Mouse (Mus musculus) midbrain, embryonic 11.5 days (tissue): ENCODE data around the gene Hist1h2bg. TPM values are rescaled to one million over a fixed set of nuclear protein-coding genes. Genes with fewer than 3 reads are reported as not detected.
A peak's percentile ranks its signal among the peaks of the same experiment; 100 is the strongest.
"Not testable (repeated sequence)": the region's sequence is repeated elsewhere in the genome, so short reads cannot be mapped to it uniquely, and the experiment has no call there.

Experiments
- ATAC-seq: fragments of 200-750 bp; cut with Nextera tagmentation; 2 replicates; pipeline ENCODE4 v1.8.0; 2017; ENCODE audit warnings: moderate TSS enrichment, moderate library complexity; ENCODE audit not compliant: low FRiP score
- DNase-seq: peaks from one replicate; pipeline ENCODE4 v3.0.0; 2015; ENCODE audit warnings: low spot score; ENCODE audit errors: missing footprints
- H3K27ac ChIP-seq: fragments of 300-500 bp; sonication (generic); 2 replicates; pipeline ENCODE4 v1.5.1; 2014; ENCODE audit warnings: low read depth, low read length
- H3K27me3 ChIP-seq: fragments of 300-500 bp; sonication (generic); 2 replicates; pipeline ENCODE4 v1.6.1; 2014; ENCODE audit warnings: mild to moderate bottlenecking, low read length, moderate library complexity, mixed read lengths; ENCODE audit not compliant: control insufficient read depth, insufficient read depth
- H3K36me3 ChIP-seq: fragments of 300-500 bp; sonication (generic); 2 replicates; pipeline ENCODE4 v1.6.1; 2014; ENCODE audit warnings: mild to moderate bottlenecking, low read length, moderate library complexity, mixed read lengths; ENCODE audit not compliant: control insufficient read depth, insufficient read depth
- H3K4me1 ChIP-seq: fragments of 300-500 bp; sonication (generic); 2 replicates; pipeline ENCODE4 v1.6.1; 2014; ENCODE audit warnings: low read length; ENCODE audit not compliant: control insufficient read depth, insufficient read depth
- H3K4me2 ChIP-seq: fragments of 300-500 bp; sonication (generic); 2 replicates; pipeline ENCODE4 v1.6.1; 2014; ENCODE audit warnings: mild to moderate bottlenecking, moderate library complexity
- H3K4me3 ChIP-seq: fragments of 300-500 bp; sonication (generic); 2 replicates; pipeline ENCODE4 v1.5.1; 2014; ENCODE audit warnings: low read depth, low read length
- H3K9ac ChIP-seq: fragments of 300-500 bp; sonication (generic); 2 replicates; pipeline ENCODE4 v1.6.1; 2014; ENCODE audit warnings: low read length
- H3K9me3 ChIP-seq: fragments of 300-500 bp; sonication (generic); 2 replicates; pipeline ENCODE4 v1.6.1; 2016; ENCODE audit warnings: low read length; ENCODE audit not compliant: control insufficient read depth
- WGBS: fragments of 180-500 bp; shearing (Covaris S2); extraction: QIAGEN DNeasy Blood & Tissue Kit; methylation state at CpG from one replicate; pipeline ENCODE4 v1.1.7; 2014; 5-methylcytosine and 5-hydroxymethylcytosine counted together
- polyA plus RNA-seq: library from polyadenylated mRNA; unstranded; fragments of >200 nt; fragmentation: Nextera tagmentation; extraction: Ambion mirVana; gene quantifications from 2 replicates; pipeline ENCODE4 v1.2.1, GENCODE M21; 2014

Hist1h2bg gene
- polyA plus RNA-seq, 1 experiment from 2014 or later = 6.2 TPM

DNA sequence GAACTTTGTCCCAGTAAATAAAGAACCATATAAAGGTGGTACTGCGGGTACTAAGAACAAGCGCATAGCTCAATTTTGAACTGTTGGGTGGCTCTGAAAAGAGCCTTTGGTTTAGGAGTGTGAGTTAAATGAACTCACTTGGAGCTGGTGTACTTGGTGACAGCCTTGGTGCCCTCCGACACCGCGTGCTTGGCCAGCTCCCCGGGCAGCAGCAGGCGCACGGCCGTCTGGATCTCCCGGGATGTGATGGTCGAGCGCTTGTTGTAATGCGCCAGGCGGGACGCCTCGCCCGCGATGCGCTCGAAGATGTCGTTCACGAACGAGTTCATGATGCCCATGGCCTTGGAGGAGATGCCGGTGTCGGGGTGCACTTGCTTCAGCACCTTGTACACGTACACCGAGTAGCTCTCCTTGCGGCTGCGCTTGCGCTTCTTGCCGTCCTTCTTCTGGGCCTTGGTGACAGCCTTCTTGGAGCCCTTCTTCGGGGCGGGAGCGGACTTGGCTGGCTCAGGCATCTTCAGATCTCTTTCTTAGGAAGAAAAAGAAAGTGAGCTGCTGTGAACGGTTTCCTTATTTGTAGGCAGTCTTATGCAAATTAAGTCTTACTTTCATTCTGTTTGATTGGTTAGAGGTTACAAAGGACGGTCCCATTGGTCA, 14.4 kb downstream of the Hist1h2bg start:
- H3K9ac ChIP-seq = peak overlapping the region; percentile 85
- H3K4me3 ChIP-seq = peak overlapping the region; percentile 40
- peak; percentile 87 for ATAC-seq
- not testable (repeated sequence) for H3K36me3 ChIP-seq, H3K9me3 ChIP-seq, H3K27me3 ChIP-seq
- under 1% methylated on average over 28 of the region's 36 CpGs for WGBS
- DNase-seq = peak; percentile 99
- H3K4me1 ChIP-seq = peaks cover 17% of the 10 kb centered on the region; the same call in 1 of the 2 replicates
- peak overlapping the region; percentile 78 for H3K4me2 ChIP-seq
- H3K27ac ChIP-seq = peak overlapping the region; percentile 98

DNA sequence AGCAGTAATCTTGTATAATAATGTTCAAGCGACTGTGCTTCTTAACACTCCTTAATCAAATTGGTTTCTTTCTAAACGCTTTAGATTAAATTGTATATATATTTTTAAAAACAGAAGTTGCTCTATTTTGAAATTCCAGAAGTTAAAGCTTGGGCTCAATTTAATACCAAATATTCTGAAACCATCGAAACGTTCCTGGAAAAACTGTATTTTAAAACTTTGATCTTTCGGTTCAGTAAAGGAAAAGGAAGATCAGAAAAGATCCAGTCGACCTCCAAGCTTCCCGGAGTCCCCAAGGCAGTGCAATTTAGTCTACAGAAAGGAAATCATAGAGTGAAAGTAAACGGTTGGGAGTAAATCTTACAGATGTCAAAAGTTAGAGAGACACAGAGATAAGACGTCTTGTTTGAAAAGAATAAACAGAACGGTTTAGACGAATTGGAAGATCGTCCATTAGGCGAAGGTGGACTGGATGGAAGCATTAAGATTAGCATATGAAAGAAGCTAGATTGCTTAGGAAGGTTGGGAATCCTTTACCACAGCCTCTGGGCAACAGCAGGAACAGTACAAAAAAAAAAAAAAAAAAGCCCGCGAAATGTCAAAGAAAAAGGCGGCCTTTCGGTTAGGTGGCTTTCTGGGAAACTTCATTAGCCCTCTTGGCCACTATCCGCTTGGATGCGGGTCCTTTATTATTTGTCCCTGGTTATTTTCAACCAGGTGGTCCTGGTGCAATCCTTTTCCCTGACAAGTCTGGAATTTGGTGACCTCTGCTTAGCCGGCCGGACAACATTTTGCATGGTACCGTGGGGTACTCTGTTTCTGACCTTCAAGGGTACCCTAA, 15.1 kb downstream of the Hist1h2bg start:
- H3K9me3 ChIP-seq = no peaks in the 10 kb centered on the region
- H3K4me3 ChIP-seq = peak overlapping the region; percentile 23
- H3K27ac ChIP-seq = peak overlapping the region; percentile 95
- no peaks in the 10 kb centered on the region for H3K36me3 ChIP-seq
- 0 out of 2 replicates have a peak, but pooled peaks have one; percentile 23 for ATAC-seq
- WGBS = 1% methylated on average over 22 of the region's 22 CpGs
- H3K4me1 ChIP-seq = peaks cover 17% of the 10 kb centered on the region; the same call in 1 of the 2 replicates
- peak; percentile 92 for DNase-seq
- H3K27me3 ChIP-seq = no peaks in the 10 kb centered on the region
- peak overlapping the region; percentile 65 for H3K9ac ChIP-seq
- peak overlapping the region; percentile 78 for H3K4me2 ChIP-seq

DNA sequence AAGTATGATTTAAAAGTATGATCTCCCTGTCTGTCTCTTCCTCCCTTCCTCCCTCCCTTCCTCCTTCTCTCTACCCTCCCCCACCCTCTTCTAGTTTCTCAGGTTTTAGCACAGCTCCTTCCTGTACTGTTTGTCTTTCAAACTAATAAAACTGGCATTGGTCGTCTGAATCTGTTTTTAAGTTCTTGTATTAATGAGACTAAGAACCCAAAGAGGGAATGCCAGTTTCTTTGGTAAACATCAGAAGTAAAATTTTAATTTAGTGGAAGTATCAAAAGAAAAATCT, 15.7 kb downstream of the Hist1h2bg start:
- DNase-seq (no peak), ATAC-seq (no peak)
- Histone ChIP-seq H3K4me3 (peak overlapping the region; percentile 23; the same call in 1 of the 2 replicates), H3K27ac (peak overlapping the region; percentile 95), H3K36me3 (no peaks in the 10 kb centered on the region), H3K9me3 (no peaks in the 10 kb centered on the region; the same call in 1 of the 2 replicates), H3K27me3 (no peaks in the 10 kb centered on the region), H3K9ac (peak overlapping the region; percentile 65), H3K4me1 (peaks cover 17% of the 10 kb centered on the region; the same call in 1 of the 2 replicates), H3K4me2 (peak overlapping the region; percentile 78)
- WGBS = 3% methylated on average over 1 of the region's 1 CpGs

DNA sequence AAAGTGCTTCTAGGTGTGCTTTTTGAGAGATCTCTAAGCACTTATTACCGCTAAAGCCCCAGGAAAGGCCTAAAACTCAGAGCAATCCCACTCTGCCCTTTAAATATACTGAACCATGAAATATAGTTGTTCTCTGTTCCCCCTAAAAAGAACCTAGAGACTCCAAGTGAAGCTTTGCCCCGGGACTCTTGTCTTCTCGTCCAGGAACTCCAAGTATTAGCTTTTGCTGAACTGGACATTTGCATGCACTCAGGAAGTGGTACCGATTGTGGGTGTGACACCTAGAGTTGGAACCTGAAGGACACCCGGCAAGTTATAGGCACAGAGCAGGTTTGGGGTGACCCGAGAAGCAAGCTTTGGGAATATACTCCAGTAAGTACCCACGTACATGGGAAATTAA, 20.0 kb downstream of the Hist1h2bg start:
- no peak overlapping the region for H3K27ac ChIP-seq
- ATAC-seq (no peak), DNase-seq (no peak)
- H3K36me3 ChIP-seq = no peaks in the 10 kb centered on the region
- no peak overlapping the region for H3K4me2 ChIP-seq
- 95% methylated on average over 7 of the region's 7 CpGs for whole genome bisulfite sequencing
- no peak overlapping the region for H3K4me3 ChIP-seq
- no peak overlapping the region for H3K9ac ChIP-seq
- 0 out of 2 replicates have a peak, but pooled peaks cover 5% of the 10 kb centered on the region for H3K4me1 ChIP-seq
- H3K9me3 ChIP-seq = no peaks in the 10 kb centered on the region; the same call in 1 of the 2 replicates
- no peaks in the 10 kb centered on the region for H3K27me3 ChIP-seq

DNA sequence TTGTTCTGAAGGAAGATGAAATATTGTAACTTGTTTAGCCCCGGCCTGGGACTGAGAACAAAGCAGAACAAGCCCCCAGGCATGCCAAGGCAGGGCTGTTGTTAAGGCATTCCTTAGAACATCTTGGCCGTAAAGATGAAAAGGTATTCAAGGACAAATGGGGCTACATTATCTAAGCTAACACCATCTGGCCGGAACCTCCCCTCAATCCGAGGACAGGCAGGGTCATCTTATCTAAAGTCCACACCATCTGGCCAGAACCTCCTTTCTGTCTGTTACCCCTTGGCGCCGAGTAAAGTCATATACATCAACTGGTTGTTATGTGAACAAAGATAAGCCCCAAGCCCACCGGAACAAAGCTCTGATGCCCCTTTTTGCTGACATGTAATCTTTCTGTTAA, 20.7 kb downstream of the Hist1h2bg start:
- not testable (repeated sequence) for H3K9ac ChIP-seq, DNase-seq, H3K36me3 ChIP-seq, H3K27ac ChIP-seq, H3K9me3 ChIP-seq, H3K4me1 ChIP-seq, H3K27me3 ChIP-seq, ATAC-seq, H3K4me2 ChIP-seq, H3K4me3 ChIP-seq
- WGBS = 91% methylated on average over 7 of the region's 7 CpGs

DNA sequence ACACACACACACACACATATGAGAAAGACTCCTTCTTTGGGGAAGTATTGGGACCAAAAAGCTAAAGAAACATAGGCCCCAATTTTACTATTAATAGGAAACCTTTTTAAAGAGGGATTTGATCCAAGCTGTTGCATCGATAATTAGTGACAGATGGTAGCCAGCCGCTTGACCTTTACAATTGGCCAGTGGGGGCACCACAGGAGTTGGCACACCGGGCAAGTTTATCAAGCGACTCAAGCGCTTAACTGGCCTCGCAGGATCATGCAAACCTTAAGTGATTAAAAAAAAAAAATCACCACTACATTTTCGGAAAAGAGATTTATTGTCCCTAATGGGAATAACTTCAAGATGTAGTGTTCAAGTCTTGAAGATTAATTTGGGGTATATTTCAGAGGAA, 21.4 kb downstream of the Hist1h2bg start:
- Histone ChIP-seq H3K4me3 (no peak overlapping the region), H3K9ac (no peak overlapping the region), H3K9me3 (no peaks in the 10 kb centered on the region; the same call in 1 of the 2 replicates), H3K27me3 (no peaks in the 10 kb centered on the region), H3K4me1 (no peaks in the 10 kb centered on the region), H3K36me3 (no peaks in the 10 kb centered on the region), H3K27ac (no peak overlapping the region), H3K4me2 (no peak overlapping the region)
- WGBS = 89% methylated on average over 7 of the region's 7 CpGs
- no peak for DNase-seq
- ATAC-seq = no peak

DNA sequence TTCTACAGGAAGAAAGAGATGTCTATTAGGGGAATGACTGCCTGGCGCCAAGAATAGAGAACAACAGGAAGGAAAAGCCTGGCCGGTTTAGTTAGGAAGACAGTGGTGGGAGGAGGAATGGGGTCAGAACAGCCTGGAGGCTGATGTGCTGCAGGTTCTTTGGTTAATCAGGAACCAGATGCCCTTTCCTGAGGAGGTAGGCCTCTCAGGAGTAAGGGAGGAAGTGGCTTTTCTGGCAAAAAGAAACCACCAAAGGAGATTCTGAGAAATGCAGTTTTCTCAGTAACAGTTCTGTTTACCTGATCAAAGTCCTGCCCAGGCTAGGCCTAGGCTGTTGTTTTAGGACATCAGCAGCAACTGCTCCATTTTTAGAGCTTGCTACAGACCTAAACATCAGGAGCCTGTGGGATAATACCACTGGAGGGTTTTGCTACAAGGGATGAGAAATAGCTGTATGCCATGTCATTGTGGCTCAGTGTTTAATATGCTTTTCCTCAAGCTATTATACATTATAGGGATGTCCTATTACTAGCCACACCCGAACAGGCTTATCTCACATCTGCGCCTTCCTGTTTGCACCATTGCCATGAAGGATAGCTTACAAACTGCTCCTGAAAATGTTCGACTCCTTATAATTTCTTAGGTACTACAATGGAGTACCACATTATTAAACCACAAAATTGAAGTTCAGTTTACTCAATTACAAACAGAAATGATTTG, 22.0 kb downstream of the Hist1h2bg start:
- H3K4me1 ChIP-seq = no peaks in the 10 kb centered on the region
- WGBS = 87% methylated on average over 5 of the region's 5 CpGs
- no peaks in the 10 kb centered on the region for H3K27me3 ChIP-seq
- DNase-seq = no peak
- no peak overlapping the region for H3K27ac ChIP-seq
- no peak for ATAC-seq
- no peak overlapping the region for H3K9ac ChIP-seq
- no peaks in the 10 kb centered on the region; the same call in 1 of the 2 replicates for H3K9me3 ChIP-seq
- H3K4me2 ChIP-seq = no peak overlapping the region
- no peak overlapping the region for H3K4me3 ChIP-seq
- no peaks in the 10 kb centered on the region for H3K36me3 ChIP-seq

DNA sequence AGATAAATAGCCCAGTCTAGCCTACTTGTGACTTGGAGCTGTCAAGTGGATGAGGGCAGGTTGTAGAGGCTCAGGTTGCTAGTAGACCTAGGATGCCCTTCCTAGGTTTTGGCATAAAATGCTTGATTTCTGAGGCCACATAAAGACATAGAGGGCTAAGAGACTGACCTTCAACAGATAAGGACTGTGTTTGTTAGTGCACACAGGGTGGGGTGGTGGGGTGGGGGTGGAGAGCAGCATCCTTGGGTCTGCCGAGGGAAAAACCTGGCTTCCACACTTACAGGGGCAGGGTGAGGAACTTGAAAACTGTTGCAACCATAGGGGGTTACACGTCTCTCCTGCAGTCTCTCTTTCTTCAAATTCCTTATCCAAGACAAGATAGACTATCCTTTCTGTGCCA, 24.0 kb downstream of the Hist1h2bg start:
- 88% methylated on average over 2 of the region's 2 CpGs for WGBS
- no peaks in the 10 kb centered on the region for H3K27me3 ChIP-seq
- H3K9ac ChIP-seq = no peak overlapping the region
- DNase-seq (no peak), ATAC-seq (no peak)
- no peak overlapping the region for H3K4me3 ChIP-seq
- H3K4me1 ChIP-seq = no peaks in the 10 kb centered on the region
- H3K27ac ChIP-seq = no peak overlapping the region
- no peaks in the 10 kb centered on the region; the same call in 1 of the 2 replicates for H3K9me3 ChIP-seq
- no peaks in the 10 kb centered on the region for H3K36me3 ChIP-seq
- no peak overlapping the region for H3K4me2 ChIP-seq
